In the genomic region with DNA sequence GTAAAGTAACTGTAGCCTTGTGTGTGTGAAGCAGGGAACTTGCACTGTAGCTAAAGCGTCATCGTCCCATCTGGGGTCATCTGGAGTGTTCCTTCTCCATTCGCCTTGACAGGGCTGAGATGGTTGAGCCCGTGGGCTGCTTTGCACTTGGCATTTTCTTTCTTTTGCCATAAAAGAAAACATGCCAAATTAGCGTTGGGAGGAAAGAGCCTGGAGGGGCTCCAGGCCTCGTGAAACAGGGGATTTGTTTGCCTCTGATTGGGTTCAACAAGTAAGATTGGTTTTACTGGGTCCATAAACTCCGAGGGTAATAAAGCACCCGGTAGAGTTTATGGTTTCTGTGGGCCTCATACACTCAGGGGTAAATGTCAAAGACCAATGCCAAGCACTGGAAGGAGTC, we compare ENCODE assay signal across 25 mouse cellular contexts. TPM values are rescaled to one million over a fixed set of nuclear protein-coding genes. Genes with fewer than 3 reads are reported as not detected.
DNase-seq lines count a peak whose midpoint lies in the region; ATAC-seq and TF ChIP-seq lines count a peak whose summit lies in the region.
"Had no signal": no experiment of that assay in that cellular context is flagged by ENCODE, and none has a peak within 500 bp of the region (broad histone marks: within the 10 kb centered on the region; RNA-seq: fewer than 3 reads in every experiment).

No protein-coding gene starts in this region.

- H3K36me3 ChIP-seq in kidney, postnatal 0 days (ENCODE audit: insufficient read depth, low read length) = no peaks in the 10 kb centered on the region
- H3K36me3 ChIP-seq in limb, embryonic 11.5 days (ENCODE audit: control insufficient read depth, insufficient read depth, low read length) = no peaks in the 10 kb centered on the region
- no peaks in the 10 kb centered on the region for H3K36me3 ChIP-seq in limb, embryonic 15.5 days
- H3K36me3 ChIP-seq: forebrain, embryonic 12.5 days; G1E; heart, embryonic 12.5 days had no signal

- H3K27me3 ChIP-seq in kidney, postnatal 0 days (ENCODE audit: insufficient read depth, low read length) = no peaks in the 10 kb centered on the region
- no peaks in the 10 kb centered on the region for H3K27me3 ChIP-seq in limb, embryonic 11.5 days (ENCODE audit: control insufficient read depth, insufficient read depth, low read length)
- H3K27me3 ChIP-seq in limb, embryonic 15.5 days = no peaks in the 10 kb centered on the region
- H3K27me3 ChIP-seq: embryonic facial prominence, embryonic 13.5 days; forebrain, embryonic 12.5 days; heart, embryonic 12.5 days had no signal

- DNase-seq in kidney, postnatal 0 days (ENCODE audit: low spot score) = peak; percentile 41
- no peak for DNase-seq in kidney, adult 9 months
- DNase-seq in hindlimb bud, embryonic 11.5 days (ENCODE audit: extremely low spot score, low read depth, low spot score) = peak; percentile 52
- peak; percentile 59 for DNase-seq in limb, embryonic 11.5 days (ENCODE audit: low spot score)
- DNase-seq in adrenal gland, postnatal 25 days = no peak
- DNase-seq in heart, postnatal 10 days = no peak
- DNase-seq: adrenal gland, adult 8-10 months; cerebellum, adult 11-12 months; cerebellum, adult 9-10 months; cerebellum, postnatal 36 days; gastrocnemius, adult 2 months; gastrocnemius, postnatal 25 days; heart, postnatal 36 days had no signal

- H3K27ac ChIP-seq in kidney, postnatal 0 days = no peak overlapping the region
- H3K27ac ChIP-seq in limb, embryonic 11.5 days (replicated peaks; ENCODE audit: low read depth, low read length) = peak overlapping the region; percentile 16
- peak overlapping the region; percentile 67; the same call in 1 of the 2 replicates for H3K27ac ChIP-seq in limb, embryonic 15.5 days
- H3K27ac ChIP-seq: embryonic facial prominence, embryonic 13.5 days; forebrain, embryonic 12.5 days; gastrocnemius, adult 2 months had no signal

- no peaks in the 10 kb centered on the region for H3K9me3 ChIP-seq in kidney, postnatal 0 days (replicated peaks; ENCODE audit: low read length)
- no peaks in the 10 kb centered on the region for H3K9me3 ChIP-seq in limb, embryonic 11.5 days (ENCODE audit: control insufficient read depth, low read length)
- no peaks in the 10 kb centered on the region for H3K9me3 ChIP-seq in limb, embryonic 15.5 days
- H3K9me3 ChIP-seq: embryonic facial prominence, embryonic 13.5 days; forebrain, embryonic 12.5 days; G1E; heart, embryonic 12.5 days had no signal

- H3K4me2 ChIP-seq in kidney, postnatal 0 days (ENCODE audit: low read length) = no peak overlapping the region
- no peak overlapping the region for H3K4me2 ChIP-seq in limb, embryonic 11.5 days (ENCODE audit: low read depth, severe bottlenecking)
- H3K4me2 ChIP-seq in limb, embryonic 15.5 days = no peak overlapping the region
- H3K4me2 ChIP-seq: embryonic facial prominence, embryonic 13.5 days; forebrain, embryonic 12.5 days; heart, embryonic 12.5 days had no signal

- no peak for ATAC-seq in kidney, postnatal 0 days (replicated peaks; ENCODE audit: low FRiP score, low read depth)
- ATAC-seq in limb, embryonic 11.5 days (ENCODE audit: insufficient number of reproducible peaks, low FRiP score, low TSS enrichment, low read depth) = peak; percentile 39; the same call in 1 of the 2 replicates
- 0 out of 2 replicates have a peak, but pooled peaks have one; percentile 45 for ATAC-seq in limb, embryonic 15.5 days (ENCODE audit: insufficient number of reproducible peaks, low FRiP score, low TSS enrichment, low read depth)
- ATAC-seq: forebrain, embryonic 16.5 days; hindbrain, embryonic 16.5 days had no signal

- H3K4me1 ChIP-seq in kidney, postnatal 0 days (replicated peaks; ENCODE audit: insufficient read depth, low read length) = 0 out of 2 replicates have a peak, but pooled peaks cover 3% of the 10 kb centered on the region
- 0 out of 2 replicates have a peak, but pooled peaks cover 5% of the 10 kb centered on the region for H3K4me1 ChIP-seq in limb, embryonic 11.5 days (ENCODE audit: control insufficient read depth, insufficient read depth, low read length)
- peaks cover 28% of the 10 kb centered on the region for H3K4me1 ChIP-seq in limb, embryonic 15.5 days
- H3K4me1 ChIP-seq: forebrain, embryonic 12.5 days; heart, embryonic 12.5 days had no signal

- 29% methylated on average over 8 of the region's 8 CpGs for WGBS in kidney, postnatal 0 days
- 37% methylated on average over 8 of the region's 8 CpGs for WGBS in limb, embryonic 11.5 days
- 28% methylated on average over 8 of the region's 8 CpGs for WGBS in limb, embryonic 15.5 days

- no peak overlapping the region for H3K4me3 ChIP-seq in kidney, postnatal 0 days (replicated peaks; ENCODE audit: low read depth, low read length)
- no peak overlapping the region for H3K4me3 ChIP-seq in limb, embryonic 11.5 days (ENCODE audit: low read depth, low read length)
- H3K4me3 ChIP-seq in limb, embryonic 15.5 days = no peak overlapping the region
- H3K4me3 ChIP-seq: embryonic facial prominence, embryonic 13.5 days; forebrain, embryonic 12.5 days; gastrocnemius, adult 2 months; heart, embryonic 12.5 days had no signal

- H3K9ac ChIP-seq in kidney, postnatal 0 days (ENCODE audit: low read depth, low read length) = no peak overlapping the region
- no peak overlapping the region for H3K9ac ChIP-seq in limb, embryonic 11.5 days (ENCODE audit: low read length)
- no peak overlapping the region for H3K9ac ChIP-seq in limb, embryonic 15.5 days
- H3K9ac ChIP-seq: embryonic facial prominence, embryonic 13.5 days; forebrain, embryonic 12.5 days; heart, embryonic 12.5 days had no signal

- intact Hi-C loops in heart, postnatal 10 days (cut with DNase I) = no loop called here

- TF ChIP-seq CTCF in kidney, postnatal 0 days (IDR thresholded peaks at IDR 0.05; ENCODE audit: low read depth) = no peak

RNA-seq across cellular contexts. Expression of a gene that starts 41.9 kb away (rescaled TPM):
- 0.17 TPM in 1 of 2 replicates, not detected in the other for polyA plus RNA-seq in kidney, postnatal 0 days (2015; fragmentation: Nextera tagmentation; extraction: Ambion mirVana)
- polyA plus RNA-seq in limb, embryonic 11.5 days (2014; fragmentation: Nextera tagmentation; extraction: Ambion mirVana) = 0.71 and 1.1 TPM in 2 replicates
- polyA plus RNA-seq in limb, embryonic 15.5 days (2015; fragmentation: Nextera tagmentation; extraction: Ambion mirVana) = 2.6 and 3.0 TPM in 2 replicates
- total RNA-seq in adrenal gland, postnatal 25 days (2021) = not detected in 2 replicates
- total RNA-seq in heart, postnatal 10 days (2021) = not detected
- total RNA-seq: adrenal gland, adult 8-10 months; adrenal gland, postnatal 4 days; gastrocnemius, adult 2 months; gastrocnemius, postnatal 25 days; granulocyte monocyte progenitor cell, adult 5-6 weeks; heart, adult 8-10 months; heart, postnatal 36 days had no signal
- polyA plus RNA-seq: forebrain, embryonic 16.5 days; G1E; heart, embryonic 16.5 days; hindbrain, embryonic 11.5 days; hindbrain, embryonic 16.5 days had no signal

Comparison
In these comparisons a context has a peak if more than half of its experiments do, and no peak if none do; other contexts are left out.
1. DNase-seq: peak in kidney, postnatal 0 days (single experiment), hindlimb bud, embryonic 11.5 days (single experiment) and limb, embryonic 11.5 days (single experiment); none in kidney, adult 9 months (single experiment), adrenal gland, postnatal 25 days (single experiment) and heart, postnatal 10 days (0 of 2).